18 mouse cellular contexts compared by ENCODE assay signal in genomic region chr12:110821787-110822186, GRCm38 (mm10). TPM values are rescaled to one million over a fixed set of nuclear protein-coding genes. Genes with fewer than 3 reads are reported as not detected.
DNase-seq lines count a peak whose midpoint lies in the region; ATAC-seq and TF ChIP-seq lines count a peak whose summit lies in the region.
"Had no signal": no experiment of that assay in that cellular context is flagged by ENCODE, and none has a peak within 500 bp of the region (broad histone marks: within the 10 kb centered on the region; RNA-seq: fewer than 3 reads in every experiment).

No protein-coding gene starts in this region.

- H3K4me1 ChIP-seq in forebrain, postnatal 0 days (ENCODE audit: insufficient read depth), result no peaks in the 10 kb centered on the region
- no peaks in the 10 kb centered on the region for H3K4me1 ChIP-seq in forebrain, embryonic 12.5 days
- no peaks in the 10 kb centered on the region for H3K4me1 ChIP-seq in lung, postnatal 0 days (ENCODE audit: insufficient read depth, low read depth, low read length)
- peaks cover 6 to 34% of the 10 kb centered on the region in 2 experiments; a peak in 3 of 4 replicates for H3K4me1 ChIP-seq in CH12.LX (ENCODE audit: control insufficient read depth in 1 of 2, insufficient read depth in 2 of 2)
- H3K4me1 ChIP-seq: heart, embryonic 12.5 days; hindbrain, embryonic 10.5 days; hindbrain, embryonic 15.5 days had no signal

- TF ChIP-seq POLR2A in CH12.LX (IDR thresholded peaks at IDR 0.05; ENCODE audit: low read depth, low read length), result no peak

- dilution Hi-C loops in CH12.LX (cut with MboI; ENCODE audit: extremely low pct_ligation_motif_present, extremely low pct_unique_long_range_greater_than_20kb, low sequenced_read_pairs), result no loop called here

- peaks cover 2% of the 10 kb centered on the region; the same call in 1 of the 2 replicates for H3K36me3 ChIP-seq in forebrain, postnatal 0 days (ENCODE audit: insufficient read depth)
- H3K36me3 ChIP-seq in forebrain, embryonic 12.5 days (replicated peaks), result no peaks in the 10 kb centered on the region
- no peaks in the 10 kb centered on the region for H3K36me3 ChIP-seq in lung, postnatal 0 days (ENCODE audit: insufficient read depth, low read length)
- no peaks in the 10 kb centered on the region for H3K36me3 ChIP-seq in CH12.LX (replicated peaks in 1 of 2; ENCODE audit: control insufficient read depth in 1 of 2, insufficient read depth in 1 of 2, low read length in 1 of 2)
- H3K36me3 ChIP-seq: heart, embryonic 12.5 days had no signal

- H3K4me2 ChIP-seq in forebrain, postnatal 0 days (ENCODE audit: low read depth), result no peak overlapping the region
- no peak overlapping the region for H3K4me2 ChIP-seq in forebrain, embryonic 12.5 days
- H3K4me2 ChIP-seq in lung, postnatal 0 days (replicated peaks; ENCODE audit: low read depth, low read length), result no peak overlapping the region
- no peak overlapping the region for H3K4me2 ChIP-seq in CH12.LX (ENCODE audit: insufficient read depth, low read depth, poor library complexity, severe bottlenecking)
- H3K4me2 ChIP-seq: heart, embryonic 12.5 days; hindbrain, embryonic 15.5 days had no signal

- no peaks in the 10 kb centered on the region for H3K27me3 ChIP-seq in forebrain, postnatal 0 days (ENCODE audit: insufficient read depth, low read length)
- H3K27me3 ChIP-seq in forebrain, embryonic 12.5 days, result no peaks in the 10 kb centered on the region
- no peaks in the 10 kb centered on the region for H3K27me3 ChIP-seq in lung, postnatal 0 days (replicated peaks; ENCODE audit: insufficient read depth, low read length)
- no peaks in the 10 kb centered on the region for H3K27me3 ChIP-seq in CH12.LX (replicated peaks)
- H3K27me3 ChIP-seq: heart, embryonic 12.5 days; hindbrain, embryonic 15.5 days had no signal

- WGBS in forebrain, postnatal 0 days, result 94% methylated on average over 2 of the region's 2 CpGs
- WGBS in forebrain, embryonic 12.5 days, result 88% methylated on average over 2 of the region's 2 CpGs
- 79% methylated on average over 2 of the region's 2 CpGs for WGBS in lung, postnatal 0 days

- no peak overlapping the region for H3K9ac ChIP-seq in forebrain, postnatal 0 days
- H3K9ac ChIP-seq in forebrain, embryonic 12.5 days, result no peak overlapping the region
- H3K9ac ChIP-seq in lung, postnatal 0 days (replicated peaks; ENCODE audit: low read depth), result no peak overlapping the region
- H3K9ac ChIP-seq in CH12.LX (ENCODE audit: insufficient read depth, low read depth), result no peak overlapping the region
- H3K9ac ChIP-seq: heart, embryonic 12.5 days; hindbrain, embryonic 15.5 days had no signal

- no peaks in the 10 kb centered on the region for H3K9me3 ChIP-seq in forebrain, postnatal 0 days (ENCODE audit: low read length)
- H3K9me3 ChIP-seq in forebrain, embryonic 12.5 days, result no peaks in the 10 kb centered on the region
- H3K9me3 ChIP-seq in lung, postnatal 0 days (ENCODE audit: low read length), result no peaks in the 10 kb centered on the region
- no peaks in the 10 kb centered on the region for H3K9me3 ChIP-seq in CH12.LX (replicated peaks; ENCODE audit: low read length)
- H3K9me3 ChIP-seq: heart, embryonic 12.5 days; hindbrain, embryonic 10.5 days; hindbrain, embryonic 15.5 days had no signal

- no peaks in the 10 kb centered on the region for H3K79me2 ChIP-seq in CH12.LX (replicated peaks; ENCODE audit: control insufficient read depth, extremely low read depth, insufficient read depth, poor library complexity, severe bottlenecking)

- TF ChIP-seq EP300 in lung, postnatal 0 days (IDR thresholded peaks at IDR 0.05), result no peak
- TF ChIP-seq EP300 in CH12.LX (IDR thresholded peaks at IDR 0.05; ENCODE audit: low read length), result no peak

- peak; percentile 16; the same call in 1 of the 2 replicates for TF ChIP-seq CTCF in forebrain, postnatal 0 days (IDR thresholded peaks at IDR 0.05; ENCODE audit: low read depth)
- TF ChIP-seq CTCF in lung, postnatal 0 days (IDR thresholded peaks at IDR 0.05), result 0 out of 2 replicates have a peak, but pooled peaks have one; percentile 2
- TF ChIP-seq CTCF in CH12.LX (conservative IDR thresholded peaks at IDR 0.05 in 1 of 2, IDR thresholded peaks at IDR 0.05 in 1 of 2; ENCODE audit: low read depth in 2 of 2, low read length in 2 of 2), result peak in 1 of 2 experiments; percentile 39; a peak in 2 of 4 replicates

- TF ChIP-seq RAD21 in CH12.LX (IDR thresholded peaks at IDR 0.05; ENCODE audit: low read depth, low read length), result peak; percentile 10

- DNase-seq in forebrain, postnatal 0 days, result no peak
- no peak for DNase-seq in lung, postnatal 0 days (ENCODE audit: low spot score)
- DNase-seq in lung, postnatal 36 days, result no peak
- DNase-seq in CH12.LX (ENCODE audit: extremely low read depth) (no peak), ES-CJ7 (ENCODE audit: low read depth, low spot score) (peak; percentile 59)
- no peak for DNase-seq in spleen, adult 12 weeks (ENCODE audit: low spot score)
- no peak for DNase-seq in T-cell, adult 2 months (ENCODE audit: low spot score)
- DNase-seq: adrenal gland, adult 8-10 months; adrenal gland, postnatal 36 days; cerebellum, adult 2 months; cerebellum, postnatal 10 days; gastrocnemius, adult 2 months; gastrocnemius, postnatal 25 days had no signal

- H3K27ac ChIP-seq in forebrain, postnatal 0 days (ENCODE audit: low read depth, low read length), result no peak overlapping the region
- no peak overlapping the region for H3K27ac ChIP-seq in forebrain, embryonic 12.5 days
- no peak overlapping the region for H3K27ac ChIP-seq in lung, postnatal 0 days (ENCODE audit: low read length)
- H3K27ac ChIP-seq in CH12.LX (ENCODE audit: insufficient read depth, low read depth), result no peak overlapping the region
- H3K27ac ChIP-seq: gastrocnemius, adult 2 months; hindbrain, embryonic 10.5 days; hindbrain, embryonic 15.5 days had no signal

- no peak for ATAC-seq in forebrain, postnatal 0 days
- no peak for ATAC-seq in forebrain, embryonic 12.5 days (ENCODE audit: low FRiP score)
- no peak for ATAC-seq in lung, postnatal 0 days
- ATAC-seq: forebrain, embryonic 16.5 days had no signal

- H3K4me3 ChIP-seq in forebrain, postnatal 0 days (ENCODE audit: low read depth, low read length), result no peak overlapping the region
- H3K4me3 ChIP-seq in forebrain, embryonic 12.5 days (replicated peaks), result no peak overlapping the region
- H3K4me3 ChIP-seq in lung, postnatal 0 days (ENCODE audit: low read depth, low read length), result no peak overlapping the region
- no peak overlapping the region for H3K4me3 ChIP-seq in CH12.LX (replicated peaks in 1 of 3; ENCODE audit: low read depth in 2 of 3, low read length in 2 of 3, poor library complexity in 1 of 3)
- H3K4me3 ChIP-seq: gastrocnemius, adult 2 months; heart, embryonic 12.5 days; hindbrain, embryonic 10.5 days; hindbrain, embryonic 15.5 days had no signal

- in situ Hi-C loops in CH12.LX (cut with MboI; ENCODE audit: low pct_ligation_motif_present, low pct_unique_long_range_greater_than_20kb, low sequenced_read_pairs), result no loop called here

TF ChIP-seq in CH12.LX, 34 proteins besides CTCF, POLR2A, EP300 and RAD21:
- TF ChIP-seq CHD1 (IDR thresholded peaks at IDR 0.05; ENCODE audit: low read depth, low read length) (no peak), SMC3 (IDR thresholded peaks at IDR 0.05; ENCODE audit: low read depth, low read length) (peak; percentile 12), IRF4 (IDR thresholded peaks at IDR 0.05; ENCODE audit: low read depth, low read length) (no peak), HCFC1 (IDR thresholded peaks at IDR 0.05; ENCODE audit: low read depth, low read length) (no peak), KAT2A (IDR thresholded peaks at IDR 0.05; ENCODE audit: insufficient replicate concordance, low read length) (no peak)

RNA-seq across cellular contexts. Expression of gene Mok, which starts 19.0 kb away (rescaled TPM):
- 12.8 and 20.5 TPM in 2 replicates for total RNA-seq in forebrain, postnatal 0 days (2014; rRNA removed)
- 20.6 and 22.1 TPM in 2 replicates for polyA plus RNA-seq in forebrain, postnatal 0 days (2015; fragmentation: Nextera tagmentation; extraction: Ambion mirVana)
- 11.4 and 11.6 TPM in 2 replicates for polyA plus RNA-seq in forebrain, embryonic 12.5 days (2016; fragmentation: Nextera tagmentation; extraction: Ambion mirVana)
- 11.1 and 11.9 TPM in 2 replicates for polyA plus RNA-seq in lung, postnatal 0 days (2015; fragmentation: Nextera tagmentation; extraction: Ambion mirVana)
- 5.5 and 9.8 TPM in 2 replicates for total RNA-seq in CH12.LX (2012; rRNA removed)
- total RNA-seq in CH12.LX (2014; rRNA removed), result 5.8 and 7.1 TPM in 2 replicates
- 9.1 and 11.0 TPM in 2 replicates for polyA plus RNA-seq in CH12.LX (2012; ENCODE audit: insufficient read length, low read depth)
- total RNA-seq: gastrocnemius, postnatal 25 days had no signal

RNA-seq across cellular contexts. Expression of gene Zfp839, which starts 28.3 kb away (rescaled TPM):
- 4.5 and 5.9 TPM in 2 replicates for total RNA-seq in forebrain, postnatal 0 days (2014; rRNA removed)
- polyA plus RNA-seq in forebrain, postnatal 0 days (2015; fragmentation: Nextera tagmentation; extraction: Ambion mirVana), result 0.63 and 2.4 TPM in 2 replicates
- polyA plus RNA-seq in forebrain, embryonic 12.5 days (2016; fragmentation: Nextera tagmentation; extraction: Ambion mirVana), result 4.8 and 5.0 TPM in 2 replicates
- polyA plus RNA-seq in lung, postnatal 0 days (2015; fragmentation: Nextera tagmentation; extraction: Ambion mirVana), result 2.4 and 3.3 TPM in 2 replicates
- total RNA-seq in CH12.LX (2012; rRNA removed), result 7.8 and 9.1 TPM in 2 replicates
- 3.7 and 3.8 TPM in 2 replicates for total RNA-seq in CH12.LX (2014; rRNA removed)
- polyA plus RNA-seq in CH12.LX (2012; ENCODE audit: insufficient read length, low read depth), result 8.1 and 9.2 TPM in 2 replicates
